Mouse (Mus musculus) T-helper 17 cell (primary cell): Measurements from ENCODE around the gene Tmem199.

Experiments
- in situ Hi-C, 2 experiments: fragments of 300-600 bp; cut with MboI, MseI; formaldehyde crosslinking; loops; 1 replicate in 1 of 2; 2 replicates in 1 of 2; pipeline ENCODE4 v1.15.1; 2025; ENCODE audit warnings: high pct_unique_total_duplicates in 2 of 2

Gene Tmem199

DNA sequence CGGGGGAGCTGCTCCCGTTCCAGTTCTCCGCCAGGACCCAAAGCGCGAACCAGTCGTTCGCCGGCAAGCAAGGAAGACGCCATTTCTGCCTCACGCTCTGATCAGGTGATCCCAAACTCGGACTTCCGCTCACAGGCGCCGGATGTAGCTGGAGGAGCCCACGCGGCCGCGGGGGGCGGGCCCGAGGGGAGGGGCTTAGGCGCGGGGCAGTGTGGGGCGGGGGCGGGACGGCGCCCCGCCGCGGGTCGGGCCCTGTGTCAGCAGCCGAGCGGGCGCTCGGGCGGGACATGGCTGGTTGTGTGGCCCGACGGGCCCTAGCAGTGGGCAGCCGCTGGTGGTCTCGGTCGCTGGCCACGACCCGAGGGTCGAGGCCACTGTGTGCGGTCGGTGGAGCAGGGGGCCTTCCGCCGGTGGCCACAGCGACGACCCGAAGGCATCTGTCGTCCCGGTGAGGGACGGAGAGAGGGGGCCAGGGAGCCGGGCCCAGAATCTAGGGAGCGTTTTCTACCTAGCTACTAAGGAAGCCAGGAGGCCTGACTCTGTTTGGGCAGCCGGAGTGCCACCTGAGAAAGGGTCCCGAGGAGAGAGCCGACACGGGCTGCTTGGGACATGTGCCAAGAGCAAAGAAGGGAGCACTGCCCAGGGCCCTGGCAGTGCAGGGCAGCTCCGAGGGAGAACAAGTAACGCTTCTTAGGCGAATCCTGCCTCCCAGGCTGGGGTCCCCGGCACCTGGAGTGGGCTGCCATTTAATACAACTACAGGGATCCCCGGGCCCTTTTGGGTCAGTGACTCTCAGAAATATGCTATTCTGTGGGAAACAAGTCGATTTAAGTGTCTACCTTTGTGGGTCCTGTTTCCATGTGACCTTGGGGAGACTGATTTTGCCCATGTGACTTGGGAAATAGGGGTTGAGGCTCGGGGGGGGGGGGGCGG is at the start of gene Tmem199, which contains the start of gene Poldip2:
TSS of gene Tmem199 (minus strand) at position 148 of the 933 bp plus-strand sequence.
TSS of gene Poldip2 (plus strand) at position 169 of the 933 bp plus-strand sequence.
- in situ Hi-C loops = no loop called here

DNA sequence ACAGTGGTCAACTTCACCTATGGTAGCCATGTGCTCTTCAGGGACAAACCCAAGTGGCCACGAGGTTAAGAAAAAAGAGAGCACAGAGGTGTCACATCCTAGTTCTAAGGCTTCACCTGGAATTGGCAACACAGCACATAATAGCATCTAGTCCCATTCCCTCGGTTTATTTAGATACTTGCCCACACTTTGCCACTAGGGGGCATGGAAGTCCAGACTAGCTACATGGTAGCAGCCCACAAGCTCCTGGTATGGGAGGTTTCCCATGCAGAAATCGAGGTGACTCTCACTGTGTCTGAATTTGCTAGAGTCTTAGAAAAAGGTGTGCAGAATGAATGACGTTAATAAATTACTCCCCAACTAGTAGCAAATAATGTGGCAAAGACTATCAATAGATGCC is 48.5 kb upstream of the Tmem199 start:
- in situ Hi-C loops = loop anchor here in 1 of 2 experiments (10.0 kb wide), 1 partner anchor 384 kb away; no protein-coding TSS in a partner anchor

DNA sequence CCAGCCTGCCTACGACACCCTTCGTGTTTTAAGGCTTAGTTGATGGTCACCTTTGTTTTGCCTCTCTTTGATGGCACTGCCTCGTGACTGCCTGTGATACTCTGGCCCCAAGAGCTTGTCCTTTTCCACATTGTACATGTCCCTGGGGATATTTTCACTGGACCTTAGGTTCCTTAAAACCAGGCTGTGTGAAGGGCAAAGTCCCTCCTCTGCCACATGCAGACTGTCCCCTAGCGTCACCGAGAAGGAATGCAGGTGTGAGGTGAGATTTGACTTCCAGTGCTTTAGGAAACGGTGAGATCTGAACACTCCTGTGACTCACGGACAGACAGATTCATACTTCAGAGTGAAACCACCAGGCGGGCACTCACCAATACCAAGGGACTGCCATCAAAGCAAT is 45.3 kb upstream of the Tmem199 start:
- in situ Hi-C loops = no loop called here

DNA sequence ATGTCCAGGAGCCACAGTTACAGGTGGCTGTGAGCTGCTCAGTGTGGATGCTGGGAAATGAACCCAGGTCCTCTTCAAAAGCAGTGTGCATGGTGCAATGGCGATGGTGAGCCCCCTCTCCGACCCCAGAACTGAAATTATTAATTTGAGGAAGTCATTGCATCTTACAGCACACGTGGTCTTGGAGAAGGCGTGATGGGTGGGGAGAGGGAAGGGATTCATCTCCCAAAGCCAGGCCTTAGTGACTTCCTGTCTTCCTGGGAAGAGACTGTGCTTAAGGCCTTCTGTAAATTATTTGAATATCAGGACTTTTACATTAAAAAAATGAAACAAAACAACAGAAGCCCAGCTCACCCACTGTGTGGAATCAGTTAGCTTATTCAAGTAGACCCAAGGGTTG is 44.1 kb upstream of the Tmem199 start:
- in situ Hi-C loops = no loop called here

DNA sequence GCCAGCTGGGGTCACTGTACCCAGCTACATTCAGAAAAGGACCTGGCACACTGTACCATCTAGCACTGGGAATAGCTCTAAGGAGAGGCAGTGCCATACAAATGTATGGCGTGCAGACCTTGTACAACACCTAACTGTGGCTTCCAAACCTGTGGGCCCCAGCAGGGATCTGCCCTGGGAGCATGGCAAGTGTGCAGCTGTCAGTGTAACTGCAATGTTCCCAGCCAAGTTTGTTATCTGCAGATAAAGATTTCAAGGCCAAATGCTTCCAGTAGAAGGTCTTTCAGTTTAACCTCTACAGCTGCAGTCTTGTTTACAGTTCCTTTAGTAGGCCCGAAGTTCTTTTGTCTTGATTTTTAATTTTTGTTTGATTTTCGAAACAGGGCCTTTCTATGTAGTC is 43.7 kb upstream of the Tmem199 start:
- in situ Hi-C loops = no loop called here

DNA sequence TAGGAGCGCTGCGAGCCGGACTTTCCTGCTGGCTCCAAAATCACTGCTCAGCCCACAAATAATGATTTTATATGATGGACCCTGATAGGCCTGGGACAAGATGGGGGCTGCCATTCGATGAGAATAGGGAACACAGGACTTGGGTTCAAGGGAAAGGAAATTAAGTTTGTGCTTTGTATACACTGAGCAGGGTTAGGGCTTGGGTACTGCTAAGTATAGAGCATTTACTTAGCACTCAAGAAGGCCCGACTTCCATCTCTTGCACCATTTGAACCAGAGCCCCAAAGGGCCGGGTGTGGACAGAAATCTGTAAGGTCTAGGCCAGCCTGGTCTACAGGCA is 39.1 kb upstream of the Tmem199 start:
- in situ Hi-C loops = no loop called here

DNA sequence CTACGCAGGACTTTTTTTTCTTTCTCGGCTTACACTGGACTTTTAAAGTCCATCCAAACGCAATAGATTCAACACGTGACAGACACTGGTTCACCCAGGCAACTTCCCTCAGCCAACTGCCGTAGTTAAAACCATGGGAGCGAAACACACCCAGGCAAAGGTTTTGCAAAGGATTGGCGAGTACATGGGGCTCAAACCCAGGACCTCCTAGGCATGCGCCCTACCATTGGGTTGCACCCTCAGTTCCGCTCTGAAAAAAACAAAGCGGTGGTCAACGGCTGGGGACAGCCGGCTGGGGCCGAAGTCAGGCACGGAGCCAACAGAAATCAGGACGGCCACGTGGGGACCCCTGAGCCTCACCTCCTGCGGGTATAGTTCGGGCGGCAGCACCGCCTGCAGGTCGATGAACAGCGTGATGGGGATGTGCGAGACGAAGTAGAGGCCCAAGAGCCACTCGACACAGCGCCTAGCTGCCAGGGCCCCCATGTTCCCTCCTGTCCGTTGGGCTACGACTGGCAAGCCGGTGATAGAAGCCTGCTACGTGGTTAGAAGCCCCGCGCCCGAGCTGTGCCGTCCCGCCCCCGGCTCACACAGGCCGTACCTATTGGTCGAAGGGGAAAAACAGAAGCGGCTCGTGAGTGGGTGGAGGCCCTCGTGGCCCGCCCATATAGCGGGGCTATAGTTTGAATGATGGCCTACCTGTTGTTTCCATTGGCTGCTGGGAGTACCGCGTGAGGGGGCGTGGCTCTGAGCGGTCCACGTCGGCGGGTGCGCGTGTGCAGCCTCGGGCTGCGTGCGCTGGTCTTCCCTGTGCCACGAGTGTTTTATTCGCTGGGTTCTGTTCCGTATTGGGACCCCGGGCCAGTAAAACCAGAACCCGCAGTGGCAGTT is 38.4 kb upstream of the Tmem199 start, which contains the start of gene Tmem97:
TSS of gene Tmem97 (minus strand) at position 610 of the 891 bp plus-strand sequence.
- in situ Hi-C loops = no loop called here

DNA sequence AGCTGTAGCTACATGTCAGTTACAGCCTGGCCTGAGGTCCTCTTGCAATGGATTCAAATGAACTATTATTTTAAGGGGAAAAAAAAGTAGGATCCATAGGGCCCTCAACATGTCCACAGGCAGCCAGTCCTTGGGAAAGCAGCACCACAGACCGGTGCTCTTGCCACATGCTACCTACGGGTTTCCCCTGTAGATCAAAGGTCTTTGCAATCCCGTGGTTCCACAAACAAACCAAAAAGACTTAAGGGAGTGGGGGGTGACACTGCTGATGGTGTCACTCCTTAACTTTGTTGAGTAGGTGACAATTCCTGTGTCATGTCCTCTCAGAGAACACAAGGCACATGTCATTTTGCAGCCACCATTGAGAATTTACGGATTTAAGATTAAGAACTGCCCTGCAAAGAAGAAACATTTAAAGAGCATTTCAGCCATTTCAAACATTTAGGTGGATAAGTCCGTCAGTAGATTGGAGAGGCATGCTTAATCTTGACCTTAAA is 37.6 kb upstream of the Tmem199 start:
- in situ Hi-C loops = no loop called here

DNA sequence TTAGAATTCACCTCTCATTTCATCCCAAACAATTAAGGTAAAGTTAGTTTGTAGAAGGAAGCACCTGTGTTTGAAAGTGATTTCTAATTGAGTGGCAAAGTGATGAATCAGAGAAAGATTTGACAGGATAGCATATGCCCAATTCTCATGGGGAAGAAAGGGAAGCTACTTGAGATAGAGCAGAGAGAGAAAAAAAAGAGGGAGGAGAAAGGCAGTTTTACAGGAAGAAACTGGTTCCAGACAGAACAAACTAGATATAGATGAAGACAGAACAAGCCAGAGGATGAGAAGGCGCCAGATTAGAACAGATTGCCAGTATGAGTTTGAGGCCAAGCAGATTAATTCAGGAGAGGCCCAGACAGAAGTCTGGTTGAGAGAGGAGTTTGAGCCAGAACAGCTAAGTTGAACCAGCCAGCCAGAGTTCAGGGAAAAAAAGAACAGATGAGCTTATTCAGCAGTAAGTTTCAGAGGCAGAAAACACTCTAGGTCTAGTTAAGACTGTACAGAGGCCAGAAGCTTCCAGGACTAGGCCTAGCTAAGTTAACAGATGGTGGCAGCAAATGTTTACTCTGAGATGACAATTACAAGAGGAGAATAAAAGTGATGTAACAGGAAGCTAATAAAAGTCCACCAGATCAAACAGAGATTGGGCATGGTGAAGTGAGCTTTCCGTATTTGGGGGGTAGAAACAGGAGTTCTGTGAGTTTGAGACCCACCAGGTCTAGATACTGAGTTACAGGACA is 35.9 kb upstream of the Tmem199 start:
- in situ Hi-C loops = no loop called here

DNA sequence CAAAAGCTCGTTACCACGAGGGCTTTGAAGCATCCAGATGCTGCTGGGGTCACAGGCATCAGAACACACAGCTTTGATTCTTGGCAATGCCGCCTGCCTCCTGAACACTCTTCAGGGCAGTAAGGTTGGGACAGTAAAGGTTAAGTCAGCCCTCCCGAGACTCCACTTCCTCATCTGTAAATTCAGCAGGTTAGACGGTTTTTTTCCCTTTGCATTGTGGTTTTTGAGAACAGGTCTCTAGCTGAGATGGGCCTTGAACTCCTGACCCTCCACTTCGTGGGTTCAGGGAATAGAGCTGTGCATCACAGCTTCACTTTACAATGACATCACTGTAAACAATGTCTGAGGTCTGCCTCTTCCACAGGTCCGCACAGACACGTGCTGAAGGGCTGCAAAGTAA is 33.2 kb upstream of the Tmem199 start:
- in situ Hi-C loops = no loop called here

DNA sequence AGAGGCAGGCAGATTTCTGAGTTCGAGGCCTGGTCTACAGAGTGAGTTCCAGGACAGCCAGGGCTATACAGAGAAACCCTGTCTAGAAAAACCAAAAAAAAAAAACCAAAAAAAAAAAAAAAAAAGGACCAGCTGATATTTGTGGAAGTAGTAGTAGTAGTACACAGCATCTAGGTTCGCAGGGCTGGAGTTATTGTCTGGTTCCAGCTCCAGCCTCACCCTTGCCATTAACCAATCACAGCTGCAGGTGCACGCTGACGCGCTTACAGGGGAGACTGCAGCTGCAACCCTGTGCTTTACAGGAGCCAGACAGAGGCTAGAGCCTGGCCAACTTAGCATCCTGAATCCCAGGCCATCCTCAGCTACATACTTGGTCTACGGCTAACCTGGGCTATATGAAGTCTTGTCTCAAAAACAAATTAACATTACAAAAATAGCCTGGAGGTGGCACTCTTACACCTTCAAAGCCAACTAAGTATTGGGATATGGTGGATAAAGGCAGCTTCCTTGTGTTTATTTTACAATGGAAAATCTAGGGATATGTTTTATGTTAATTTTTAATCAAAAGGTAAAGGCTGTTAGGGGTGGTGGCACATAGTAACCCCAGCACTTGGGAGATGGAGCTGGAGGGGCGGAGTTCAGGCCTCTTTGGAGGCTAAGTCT is 32.6 kb upstream of the Tmem199 start:
- in situ Hi-C loops = no loop called here

DNA sequence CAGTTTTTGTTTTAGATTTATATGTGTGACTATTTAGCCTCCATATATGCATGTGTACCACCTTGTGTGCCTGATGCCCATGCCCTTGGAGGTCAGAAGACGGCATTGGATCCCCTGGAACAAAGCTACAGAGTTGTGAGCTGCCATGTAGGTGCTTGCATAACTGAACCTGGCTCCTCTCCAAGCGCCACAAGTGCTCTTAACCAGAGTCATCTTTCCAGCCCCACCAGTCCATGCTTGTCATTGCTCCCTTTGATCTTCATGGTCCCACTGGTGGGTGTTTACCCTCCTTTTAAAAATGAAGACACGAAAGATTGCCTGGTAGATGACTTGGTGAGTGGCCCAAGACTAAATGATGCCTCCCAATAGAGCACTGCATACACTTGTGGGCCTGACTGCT is 28.4 kb upstream of the Tmem199 start:
- in situ Hi-C loops = no loop called here

DNA sequence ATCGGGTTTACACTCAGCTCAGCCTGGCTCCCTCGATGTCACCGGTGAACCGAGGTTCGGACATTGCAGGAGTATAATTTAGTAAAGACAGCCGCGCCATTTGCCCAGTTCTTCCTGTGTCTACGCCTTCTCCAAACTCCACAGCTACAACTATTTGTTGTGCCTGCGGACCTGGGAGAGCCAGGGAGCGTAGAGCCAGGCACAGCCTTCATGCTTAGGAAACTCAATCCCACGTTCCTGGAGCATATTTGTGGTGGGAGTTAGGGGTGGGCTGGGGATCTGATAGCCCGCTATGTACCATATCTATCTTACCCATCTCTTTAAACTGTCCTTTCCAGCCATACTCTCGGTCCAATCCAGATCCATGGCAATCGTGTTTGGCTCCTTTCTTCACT is 24.7 kb upstream of the Tmem199 start:
- in situ Hi-C loops = loop anchor here (10.0 kb wide), 2 partner anchors 1042 to 1548 kb away; partner anchors contain the start of genes Atad5 (in 1 of the 2), Crlf3 (in 1 of the 2) and Git1 (in 1 of the 2)

DNA sequence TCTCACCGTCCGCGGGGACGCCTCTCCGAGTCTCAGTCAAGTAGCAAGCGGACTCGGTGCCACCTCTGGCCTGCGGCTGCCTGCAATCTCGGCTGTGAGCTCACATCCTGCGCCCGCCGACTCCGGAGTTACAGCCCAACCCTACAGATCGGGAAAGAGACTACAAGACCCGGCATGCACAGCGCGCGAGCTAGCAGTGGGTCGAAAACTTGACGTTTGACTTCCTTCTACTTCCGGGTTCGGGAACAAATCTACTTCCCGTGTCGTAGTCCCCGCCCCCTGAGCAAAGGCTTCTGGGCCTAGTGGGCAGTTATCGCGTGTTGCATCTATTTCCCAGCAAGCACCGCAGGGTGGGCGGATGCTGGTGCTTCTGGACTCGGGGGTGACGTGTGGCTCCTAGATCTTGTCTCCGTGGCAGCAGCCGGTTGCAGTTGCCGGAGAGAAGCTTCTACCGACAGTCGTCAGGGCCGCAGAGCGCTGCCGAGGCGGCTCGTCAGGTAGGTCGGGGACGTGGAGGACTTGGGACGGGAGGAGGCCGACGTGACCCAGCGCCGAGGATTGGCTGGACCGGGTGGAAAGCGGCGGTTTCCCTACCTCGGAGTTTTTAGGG is 24.2 kb upstream of the Tmem199 start, which contains the start of the genes Tnfaip1 and Ift20:
TSS of gene Tnfaip1 (minus strand) at position 253 of the 610 bp plus-strand sequence.
TSS of gene Ift20 (plus strand) at position 282 of the 610 bp plus-strand sequence.
- in situ Hi-C loops = loop anchor here (10.0 kb wide), 2 partner anchors 1041 to 1549 kb away; partner anchors contain the start of genes Atad5 (in 1 of the 2), Crlf3 (in 1 of the 2) and Git1 (in 1 of the 2)

DNA sequence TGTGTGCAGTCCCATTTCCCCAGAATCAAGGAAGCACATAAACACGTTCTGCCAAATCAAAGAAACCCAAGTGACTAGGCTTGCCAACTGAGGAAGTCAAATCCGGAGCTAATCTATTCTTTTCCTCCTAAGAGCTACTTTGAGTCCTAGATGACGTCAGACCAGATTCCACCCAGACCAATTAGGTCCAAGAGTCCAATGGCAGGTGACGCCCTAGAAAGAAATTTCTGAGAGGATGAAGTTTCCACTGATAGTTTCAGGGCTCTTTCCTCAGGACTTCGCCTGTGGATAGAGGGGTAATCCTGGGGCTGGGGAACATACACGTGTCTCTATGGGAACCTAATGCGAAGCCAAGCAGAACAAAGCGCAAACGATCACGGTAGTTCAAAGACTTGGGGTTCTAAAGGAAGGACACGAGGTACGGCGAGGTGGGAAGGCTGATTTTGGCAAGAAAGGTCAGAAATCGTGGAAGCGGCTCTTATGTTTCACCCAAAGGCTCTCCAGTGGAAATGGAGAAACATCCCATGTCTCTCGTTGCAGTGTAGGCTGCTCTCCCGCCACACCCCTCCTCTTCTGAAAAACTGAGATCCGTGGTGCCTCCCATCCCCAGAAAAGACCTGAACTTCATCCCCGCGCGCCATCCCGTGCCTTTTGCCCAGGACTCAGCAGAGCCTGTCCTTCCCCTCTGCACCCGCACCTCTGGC is 23.6 kb upstream of the Tmem199 start:
- in situ Hi-C loops = loop anchor here (10.0 kb wide), 2 partner anchors 1041 to 1549 kb away; partner anchors contain the start of genes Atad5 (in 1 of the 2), Crlf3 (in 1 of the 2) and Git1 (in 1 of the 2)

DNA sequence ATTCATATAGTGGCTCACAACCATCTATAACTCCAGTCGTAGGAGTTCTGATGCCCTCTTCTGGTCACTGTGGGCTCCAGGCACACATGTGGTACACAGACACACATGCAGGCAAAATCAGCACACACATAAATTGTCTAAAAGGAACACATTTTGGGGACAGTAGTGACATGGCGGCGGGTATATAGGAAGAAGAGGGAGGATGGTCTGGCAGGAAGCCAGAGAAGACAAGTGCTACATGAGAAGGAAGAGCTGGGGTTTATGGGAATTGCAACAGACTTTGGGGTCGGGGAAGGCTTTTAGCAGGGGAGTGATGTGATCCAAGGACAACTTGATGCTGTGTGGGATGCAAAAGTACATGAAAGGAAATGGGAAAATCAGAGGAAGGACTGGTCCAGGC is 22.5 kb upstream of the Tmem199 start:
- in situ Hi-C loops = loop anchor here (10.0 kb wide), 2 partner anchors 1040 to 1550 kb away; partner anchors contain the start of genes Atad5 (in 1 of the 2), Crlf3 (in 1 of the 2) and Git1 (in 1 of the 2)

DNA sequence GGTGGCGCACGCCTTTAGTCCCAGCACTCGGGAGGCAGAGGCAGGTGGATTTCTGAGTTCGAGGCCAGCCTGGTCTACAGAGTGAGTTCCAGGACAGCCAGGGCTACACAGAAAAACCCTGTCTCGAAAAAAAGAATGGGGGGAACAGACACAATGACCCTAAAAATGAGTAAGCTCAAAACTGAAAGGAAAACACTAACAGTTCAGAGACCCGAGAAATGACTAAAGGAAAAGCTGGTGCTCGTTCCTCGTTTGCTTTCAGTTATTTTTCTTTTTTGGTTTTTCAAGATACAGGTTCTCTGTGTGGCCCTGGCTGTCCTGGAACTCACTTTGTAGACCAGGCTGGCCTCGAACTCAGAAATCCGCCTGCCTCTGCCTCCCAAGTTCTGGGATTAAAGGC is 19.5 kb upstream of the Tmem199 start:
- in situ Hi-C loops = loop anchor here (10.0 kb wide), 2 partner anchors 1037 to 1553 kb away; partner anchors contain the start of genes Atad5 (in 1 of the 2), Crlf3 (in 1 of the 2) and Git1 (in 1 of the 2)

DNA sequence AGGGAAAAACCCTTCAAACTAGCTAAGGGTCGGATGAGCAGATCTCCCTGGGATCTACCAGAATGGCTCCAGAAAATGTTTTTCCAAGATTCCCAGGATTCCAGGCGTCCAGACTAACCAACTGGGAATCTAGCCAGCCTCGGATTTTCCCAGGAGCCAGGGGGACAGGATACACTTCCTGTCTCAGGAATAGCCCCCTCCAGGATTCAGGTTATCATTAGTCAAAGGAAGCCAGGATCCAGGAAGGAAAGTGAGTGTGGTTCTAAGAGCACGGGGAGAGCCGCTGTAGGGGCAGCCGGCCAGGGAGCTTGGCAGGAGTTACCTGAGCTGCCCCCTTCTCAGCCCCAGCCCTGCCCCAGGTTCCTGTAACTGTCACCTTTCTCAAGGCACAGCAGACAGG is 19.1 kb upstream of the Tmem199 start:
- in situ Hi-C loops = loop anchor here (10.0 kb wide), 2 partner anchors 1036 to 1554 kb away; partner anchors contain the start of genes Atad5 (in 1 of the 2), Crlf3 (in 1 of the 2) and Git1 (in 1 of the 2)
